Mouse (Mus musculus) adrenal gland, adult 18-20 months (tissue): ENCODE measurements around the gene Krtap5-3. TPM values are rescaled to one million over a fixed set of nuclear protein-coding genes. Genes with fewer than 3 reads are reported as not detected.

Experiments
- total RNA-seq, 2 experiments: library from RNA; stranded (reverse); gene quantifications; 1 replicate in 1 of 2; 2 replicates in 1 of 2; pipeline ENCODE4 v1.2.3; 2021

Krtap5-3 gene
- total RNA-seq, 2 experiments from 2014 or later: not detected

Other genes starting within 250 kb of the Krtap5-3 start
- 10 to 100 TPM; 45.2 to 58.8 TPM for gene Mob2, start 140.3 kb upstream of the Krtap5-3 start, total RNA-seq
- 10 to 100 TPM in 1 of 2 experiments, 1 to 10 TPM in 1; 8.9 to 23.6 TPM for gene Dusp8, start 105.5 kb upstream of the Krtap5-3 start, total RNA-seq
- gene Gm45618, start 80.6 kb upstream of the Krtap5-3 start, total RNA-seq: not detected
- gene Gm39115, start 65.3 kb upstream of the Krtap5-3 start, total RNA-seq: not detected
- gene Gm45337, start 56.8 kb upstream of the Krtap5-3 start, total RNA-seq: not detected
- not detected for gene Gm29735, start 44.3 kb upstream of the Krtap5-3 start, total RNA-seq
- not detected for gene Gm4553, start 35.6 kb upstream of the Krtap5-3 start, total RNA-seq
- gene Krtap5-2, start 25.4 kb upstream of the Krtap5-3 start, total RNA-seq: not detected
- gene Gm10153, start 11.0 kb upstream of the Krtap5-3 start, total RNA-seq: not detected
- gene Gm7579, start 10.5 kb downstream of the Krtap5-3 start, total RNA-seq: not detected
- not detected for gene Krtap5-5, start 28.6 kb downstream of the Krtap5-3 start, total RNA-seq
- not detected for gene Gm40460, start 39.7 kb downstream of the Krtap5-3 start, total RNA-seq
- gene Gm2431, start 57.0 kb downstream of the Krtap5-3 start, total RNA-seq: not detected
- not detected for gene Gm4559, start 73.0 kb downstream of the Krtap5-3 start, total RNA-seq
- gene Krtap5-1, start 95.8 kb downstream of the Krtap5-3 start, total RNA-seq: not detected
- gene Krtap5-4, start 102.2 kb downstream of the Krtap5-3 start, total RNA-seq: not detected
- gene Ifitm10, start 172.4 kb downstream of the Krtap5-3 start, total RNA-seq: 1 to 10 TPM; 2.1 to 3.1 TPM
- 1 to 10 TPM; 3.1 to 9.4 TPM for gene Gm49369, start 181.3 kb downstream of the Krtap5-3 start, total RNA-seq
- gene Ctsd, start 186.7 kb downstream of the Krtap5-3 start, total RNA-seq: 1,000 to 10,000 TPM; 1,152 to 1,350 TPM
- not detected for gene Syt8, start 233.5 kb downstream of the Krtap5-3 start, total RNA-seq
- 10 to 100 TPM in 1 of 2 experiments, under 1 TPM in 1; 0.83 to 10.2 TPM for gene Tnni2, start 240.4 kb downstream of the Krtap5-3 start, total RNA-seq